Mouse (Mus musculus) Patski (cell line): ENCODE results near the gene Apol6. TPM values are rescaled to one million over a fixed set of nuclear protein-coding genes. Genes with fewer than 3 reads are reported as not detected.

Experiments
- ATAC-seq: fragments of 100-300 bp; one replicate; pipeline ENCODE4 v1.8.0; 2021
- CTCF ChIA-PET: fragments of 350-600 bp; sonication (Branson Sonifier 250); formaldehyde crosslinking; loops from one replicate; lab custom pipeline; 2022; ENCODE audit warnings: inconsistent platforms; lab: Charles Lee
- POLR2A ChIA-PET: fragments of 350-600 bp; sonication (Branson Sonifier 250); formaldehyde crosslinking; loops from one replicate; lab custom pipeline; 2022; ENCODE audit warnings: antibody characterized with exemption, inconsistent platforms; lab: Charles Lee
- DNase-seq: peaks from one replicate; pipeline ENCODE4 v3.0.0-alpha.2; 2011; ENCODE audit warnings: low read depth, low spot score
- H3K27me3 ChIP-seq: fragments of 371-371 bp; one replicate; pipeline ENCODE4 v1.5.1; 2021
- CTCF ChIP-seq: fragments of 100-300 bp; IDR thresholded peaks from one replicate; pipeline ENCODE4 v1.5.1; 2021
- in situ Hi-C: fragments of 300-500 bp; cut with MboI; formaldehyde crosslinking; loops from 3 replicates; pipeline ENCODE4 v1.11.1; 2018; ENCODE audit warnings: low pct_unique_long_range_greater_than_20kb, mixed read lengths
- polyA plus RNA-seq: library from polyadenylated mRNA; unstranded; gene quantifications from one replicate; pipeline ENCODE4 v1.2.3, GENCODE M21; 2021

Apol6 gene
- polyA plus RNA-seq, 1 experiment from 2014 or later = 0.05 TPM

DNA sequence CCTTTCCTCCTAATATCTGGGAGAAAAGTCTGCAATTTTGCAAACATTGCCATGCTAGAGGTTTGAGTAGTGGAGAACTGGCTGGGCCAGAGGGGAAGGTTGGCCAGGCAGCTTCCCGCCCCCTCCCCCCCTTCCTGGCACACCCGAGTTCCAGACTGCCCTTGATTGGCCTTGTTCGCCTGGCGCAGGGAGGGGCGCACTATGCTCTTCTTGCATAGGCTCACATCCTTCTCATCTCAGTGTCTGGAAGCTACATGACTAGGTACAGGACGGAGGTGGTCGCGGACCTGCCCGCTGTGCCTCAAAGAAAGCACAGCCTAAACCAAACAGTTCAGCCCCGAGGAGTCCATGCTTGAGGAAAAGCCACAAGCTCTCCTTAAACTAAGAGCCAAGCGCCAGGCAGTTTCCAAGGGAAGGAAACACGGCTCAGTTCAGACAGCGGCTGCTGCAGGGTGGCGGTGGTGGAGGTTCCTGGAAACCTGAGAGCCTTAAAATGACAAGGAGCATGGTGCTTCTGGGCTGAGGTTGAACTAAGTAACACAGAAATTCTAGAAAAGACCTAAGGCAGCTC is 36.2 kb downstream of the Apol6 start:
- in situ Hi-C loops = no loop called here
- DNase-seq (no peak), ATAC-seq (no peak)
- CTCF ChIA-PET = no interaction called here
- TF ChIP-seq CTCF = no peak
- POLR2A ChIA-PET = no interaction called here
- no peaks in the 10 kb centered on the region for H3K27me3 ChIP-seq

DNA sequence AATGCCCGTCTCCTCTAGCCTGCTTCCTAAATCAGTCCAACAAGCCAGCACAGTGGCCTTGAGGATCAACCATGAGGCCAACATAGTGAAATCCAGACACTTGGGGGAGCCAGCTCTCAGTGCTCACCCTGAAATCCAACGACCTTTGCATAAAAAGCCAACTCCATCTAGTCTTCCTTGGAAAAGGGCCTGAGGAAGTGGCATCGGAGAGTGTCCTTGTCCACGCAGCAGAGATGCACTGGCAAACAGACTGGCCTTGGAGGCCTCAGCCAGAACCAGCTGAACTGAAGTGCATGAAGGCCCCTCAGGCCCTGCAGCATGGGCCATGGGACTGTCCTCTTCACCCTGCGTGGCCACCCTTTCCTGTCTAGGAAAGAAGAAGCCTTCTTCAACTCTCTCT is 36.9 kb downstream of the Apol6 start:
- DNase-seq = no peak
- no peak for TF ChIP-seq CTCF
- H3K27me3 ChIP-seq = no peaks in the 10 kb centered on the region

DNA sequence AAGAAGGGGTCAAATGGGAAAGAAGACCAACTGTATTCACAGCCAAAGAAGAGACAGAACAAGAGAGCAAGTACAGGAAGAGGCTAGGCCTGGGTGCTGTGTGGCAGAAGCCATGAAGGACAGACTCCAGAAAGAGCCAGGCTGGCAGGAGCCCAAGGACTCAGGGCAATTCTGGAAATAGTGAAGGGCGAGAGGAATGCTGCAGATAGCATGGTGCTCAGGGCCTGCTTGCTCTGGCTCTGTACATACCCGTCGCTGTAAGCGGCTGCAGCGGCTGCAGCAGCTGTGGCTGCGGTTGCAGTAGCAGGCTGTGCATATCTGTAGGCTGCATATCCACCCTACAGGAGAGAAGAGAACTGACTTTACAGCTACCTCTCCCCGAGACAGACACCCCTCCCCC is 41.3 kb downstream of the Apol6 start:
- in situ Hi-C loops = no loop called here
- POLR2A ChIA-PET = no interaction called here
- DNase-seq (no peak), ATAC-seq (no peak)
- CTCF ChIA-PET = interaction anchor here (1.0 kb wide), 1 partner anchor 9 kb away, joined by 3 read pairs; no protein-coding TSS in a partner anchor
- TF ChIP-seq CTCF = no peak
- no peaks in the 10 kb centered on the region for H3K27me3 ChIP-seq

More for the DNA sequence above, 36.9 kb downstream of the Apol6 start:
- in situ Hi-C loops = no loop called here
- ATAC-seq = no peak
- ChIA-PET POLR2A (no interaction called here), CTCF (no interaction called here)

DNA sequence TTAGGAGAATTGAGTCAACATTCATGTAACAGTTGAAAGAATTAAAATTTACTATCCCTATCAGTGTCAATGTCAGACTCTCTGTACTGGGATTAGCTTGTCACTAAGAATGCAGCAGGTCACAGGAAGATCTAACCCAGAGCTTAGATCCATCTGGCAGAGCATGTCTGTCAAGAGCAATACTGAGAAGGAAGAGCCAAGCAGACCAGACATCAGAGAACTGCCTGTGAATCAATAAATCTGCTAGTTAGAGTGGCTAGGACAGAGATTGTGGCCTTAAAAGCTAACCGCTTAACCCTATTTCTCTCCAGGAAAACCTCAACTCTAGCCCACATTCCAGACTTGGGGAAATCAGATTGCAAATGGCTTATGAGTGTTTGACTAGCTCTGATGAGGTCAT is 42.0 kb downstream of the Apol6 start:
- ChIA-PET CTCF (interaction anchor here (1.0 to 1.4 kb wide), 3 partner anchors 10 to 272 kb away, joined by 3 to 4 read pairs (median 4); no protein-coding TSS in a partner anchor), POLR2A (no interaction called here)
- ATAC-seq (no peak), DNase-seq (no peak)
- TF ChIP-seq CTCF = no peak
- H3K27me3 ChIP-seq = no peaks in the 10 kb centered on the region
- in situ Hi-C loops = no loop called here

DNA sequence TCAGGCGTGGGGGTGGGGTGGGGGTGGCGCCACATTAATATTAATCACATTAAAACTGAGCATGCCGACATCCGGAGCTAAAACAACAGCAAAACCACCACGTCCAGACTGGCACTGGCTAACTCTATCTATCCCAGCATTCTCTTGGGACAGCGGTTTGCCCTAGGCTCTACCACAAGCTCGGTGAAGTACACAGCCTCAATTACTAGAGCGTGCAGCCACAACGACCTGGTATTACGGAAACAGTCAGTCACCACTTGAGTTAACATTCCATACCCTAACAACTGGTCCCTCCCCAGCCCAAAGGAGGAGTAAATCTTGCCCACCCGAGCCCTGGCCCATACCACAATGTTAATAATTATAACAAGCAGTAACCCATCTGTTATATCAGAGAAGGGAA is 44.7 kb downstream of the Apol6 start:
- CTCF ChIA-PET = interaction anchor here (1.8 to 2.3 kb wide), 2 partner anchors 12 to 17 kb away, joined by 4 to 13 read pairs; no protein-coding TSS in a partner anchor
- no peaks in the 10 kb centered on the region for H3K27me3 ChIP-seq
- in situ Hi-C loops = no loop called here
- no peak for TF ChIP-seq CTCF
- POLR2A ChIA-PET = interaction anchor here (1.6 kb wide), 1 partner anchor 12 kb away, joined by 6 read pairs; no protein-coding TSS in a partner anchor
- ATAC-seq (peak; percentile 94), DNase-seq (peak; percentile 92)

DNA sequence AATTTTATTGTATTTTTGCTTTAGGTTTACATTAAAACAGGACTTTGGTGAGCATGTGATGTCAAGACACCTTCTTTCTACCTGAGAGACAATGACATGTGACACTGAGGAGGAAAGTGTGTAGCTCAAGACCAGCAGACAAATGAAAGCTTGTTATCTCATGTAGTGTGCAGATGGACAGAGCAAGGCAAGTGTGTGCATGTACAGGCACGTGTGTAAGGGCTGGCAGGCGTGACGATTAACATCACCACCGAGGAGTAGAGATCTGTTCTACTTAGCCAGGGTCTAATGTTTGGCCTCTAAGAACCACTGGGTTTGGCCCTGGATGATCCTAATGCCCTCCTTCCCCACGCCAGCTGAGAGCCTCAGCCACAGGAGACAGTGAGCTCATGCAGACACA is 46.0 kb downstream of the Apol6 start:
- ChIA-PET POLR2A (interaction anchor here (1.6 kb wide), 1 partner anchor 13 kb away, joined by 6 read pairs; no protein-coding TSS in a partner anchor), CTCF (interaction anchor here (1.4 to 1.8 kb wide), 3 partner anchors 12 to 64 kb away, joined by 3 to 4 read pairs (median 4); no protein-coding TSS in a partner anchor)
- TF ChIP-seq CTCF = no peak
- H3K27me3 ChIP-seq = no peaks in the 10 kb centered on the region
- no peak for DNase-seq
- no peak for ATAC-seq
- in situ Hi-C loops = no loop called here

DNA sequence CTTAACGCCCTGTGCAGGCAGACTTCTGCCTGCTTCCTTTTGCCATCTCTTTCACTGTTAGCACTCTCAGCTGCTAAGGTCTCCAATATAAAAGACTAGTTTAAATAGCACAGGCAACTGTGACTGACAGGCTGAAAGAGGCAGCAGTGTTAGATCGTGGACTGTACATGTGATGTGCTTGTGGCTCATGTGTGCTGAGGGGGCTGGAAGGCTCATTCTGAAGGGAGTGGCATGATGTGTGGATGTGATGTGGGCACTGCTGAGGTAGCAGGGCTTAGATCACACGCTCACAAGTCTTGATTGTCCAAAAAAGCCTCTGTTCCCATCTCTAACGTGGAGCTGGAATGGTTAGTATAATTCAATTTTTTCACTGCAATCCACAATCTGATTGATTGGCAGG is 46.9 kb downstream of the Apol6 start:
- ATAC-seq = no peak
- H3K27me3 ChIP-seq = no peaks in the 10 kb centered on the region
- ChIA-PET POLR2A (interaction anchor here (0.6 kb wide), 1 partner anchor 235 kb away, joined by 5 read pairs; no protein-coding TSS in a partner anchor), CTCF (interaction anchor here (1.4 to 1.8 kb wide), 3 partner anchors 11 to 63 kb away, joined by 3 to 4 read pairs (median 4); no protein-coding TSS in a partner anchor)
- no peak for TF ChIP-seq CTCF
- no peak for DNase-seq
- in situ Hi-C loops = no loop called here

DNA sequence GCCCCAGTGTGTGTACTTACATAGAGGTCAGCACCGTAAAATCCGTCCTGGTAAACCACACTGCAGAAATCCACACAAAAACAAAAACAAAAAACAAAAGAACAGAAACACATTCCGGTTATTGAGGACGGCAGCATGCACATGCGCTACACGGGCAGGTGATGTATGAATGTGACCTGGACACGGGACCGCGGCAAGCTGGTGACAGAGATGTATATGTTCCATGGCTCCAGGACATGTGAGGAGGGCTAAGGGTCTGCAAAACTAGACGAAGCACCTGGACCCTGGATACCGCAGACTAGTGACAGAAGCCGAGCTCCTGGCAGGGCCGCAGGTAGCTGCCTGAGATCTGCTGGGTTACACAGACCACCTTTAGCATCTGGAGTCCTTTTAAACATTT is 49.9 kb downstream of the Apol6 start:
- CTCF ChIA-PET = interaction anchor here (1.3 kb wide), 1 partner anchor 10 kb away, joined by 6 read pairs; no protein-coding TSS in a partner anchor
- in situ Hi-C loops = no loop called here
- POLR2A ChIA-PET = no interaction called here
- no peak for ATAC-seq
- no peaks in the 10 kb centered on the region for H3K27me3 ChIP-seq
- no peak for TF ChIP-seq CTCF
- no peak for DNase-seq

DNA sequence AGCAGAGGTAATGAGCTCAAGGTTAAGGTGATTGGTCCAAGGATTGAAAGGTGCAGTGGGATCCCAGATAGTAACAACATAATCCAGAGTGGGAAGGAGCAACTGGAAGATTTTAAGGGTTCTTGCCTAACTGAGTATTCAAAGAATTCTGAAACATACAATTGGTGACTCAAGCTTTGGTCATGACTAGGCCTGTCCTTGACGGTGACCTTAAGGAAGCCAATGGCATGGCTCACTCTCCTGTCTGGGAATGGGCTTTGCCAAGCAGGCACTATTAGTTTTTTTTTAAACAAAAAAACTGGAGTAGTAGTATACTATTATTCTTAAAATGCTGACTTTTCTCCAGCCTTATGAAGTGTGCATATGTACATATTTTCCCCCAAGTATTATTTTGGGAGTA is 50.7 kb downstream of the Apol6 start:
- no peaks in the 10 kb centered on the region for H3K27me3 ChIP-seq
- in situ Hi-C loops = no loop called here
- ATAC-seq (no peak), DNase-seq (no peak)
- ChIA-PET CTCF (interaction anchor here (1.0 kb wide), 1 partner anchor 10 kb away, joined by 3 read pairs; no protein-coding TSS in a partner anchor), POLR2A (no interaction called here)
- TF ChIP-seq CTCF = no peak

DNA sequence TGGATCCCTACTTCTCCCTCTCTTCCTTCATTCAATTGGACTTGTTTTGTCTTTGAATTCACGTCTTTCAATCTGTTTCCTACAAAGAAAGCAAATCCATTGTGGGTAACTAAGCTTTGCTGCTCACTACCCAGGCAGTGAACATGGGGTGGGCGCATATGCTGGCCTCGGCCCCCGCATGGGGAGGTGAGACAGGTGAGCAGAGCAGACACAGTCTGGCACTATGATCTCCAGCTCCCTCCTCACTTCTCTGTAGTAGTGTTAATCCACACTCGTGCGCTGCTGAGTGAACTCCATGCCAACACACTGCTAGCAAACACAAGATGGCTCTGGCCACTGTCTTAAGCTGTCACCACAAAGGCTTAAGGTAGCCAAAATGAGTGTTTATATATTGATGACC is 52.8 kb downstream of the Apol6 start:
- ATAC-seq = no peak
- no peak for TF ChIP-seq CTCF
- CTCF ChIA-PET = no interaction called here

DNA sequence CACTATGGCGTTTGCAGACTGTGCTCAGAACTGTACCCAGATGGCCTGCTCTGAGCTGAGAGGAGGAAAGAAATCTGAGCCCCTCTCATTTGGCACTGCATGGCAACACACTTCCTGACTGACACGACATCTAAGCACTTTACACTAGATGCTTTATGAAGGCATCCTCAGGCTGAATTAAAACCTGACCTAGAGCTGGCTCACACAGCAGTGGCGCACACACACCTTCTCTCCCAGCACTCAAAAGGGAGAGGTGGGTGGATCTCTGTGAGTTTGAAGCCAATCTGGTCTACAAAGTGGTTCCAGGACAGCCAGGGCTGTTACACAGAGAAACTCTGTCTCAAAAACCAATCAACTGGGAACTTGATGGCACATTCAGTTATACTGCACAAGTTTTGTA is 55.2 kb downstream of the Apol6 start:
- TF ChIP-seq CTCF = no peak
- ATAC-seq (no peak), DNase-seq (no peak)
- in situ Hi-C loops = no loop called here
- CTCF ChIA-PET = no interaction called here
- H3K27me3 ChIP-seq = no peaks in the 10 kb centered on the region
- POLR2A ChIA-PET = no interaction called here

More for the DNA sequence above, 52.8 kb downstream of the Apol6 start:
- no peaks in the 10 kb centered on the region for H3K27me3 ChIP-seq
- POLR2A ChIA-PET = no interaction called here
- in situ Hi-C loops = no loop called here
- DNase-seq = no peak
